Mouse (Mus musculus) lung, adult 18-20 months (tissue): ENCODE measurements around the gene Klhl20.
"Not testable (repeated sequence)": the region's sequence is repeated elsewhere in the genome, so short reads cannot be mapped to it uniquely, and the experiment has no call there.

Experiments
- DNase-seq, 2 experiments: peaks; one replicate each; pipeline ENCODE4 v3.0.0; 2022; ENCODE audit warnings: mixed read lengths in 2 of 2

Klhl20 gene

GRCm38 (mm10) chr1:161130726-161131664 lies at the start of gene Klhl20:
Gene Klhl20 (minus strand): TSS chr1:161131511.
- DNase-seq: peak; percentile 93 to 94

GRCm38 (mm10) chr1:161180674-161181073 lies 49.4 kb upstream of the Klhl20 start:
- peak; percentile 41 to 55 for DNase-seq

GRCm38 (mm10) chr1:161170651-161171050 lies 39.3 kb upstream of the Klhl20 start:
- peak; percentile 67 to 79 for DNase-seq

GRCm38 (mm10) chr1:161160266-161160665 lies 29.0 kb upstream of the Klhl20 start:
- no peak for DNase-seq

- DNase-seq: no peak
These were observed 27.9 kb upstream of the Klhl20 start, which contains the start of gene Tex50 for GRCm38 (mm10) chr1:161159214-161159613. Gene Tex50 (minus strand): TSS chr1:161159314.

GRCm38 (mm10) chr1:161156546-161156945 lies 25.2 kb upstream of the Klhl20 start:
- DNase-seq: no peak

- no peak for DNase-seq
These were observed 19.8 kb upstream of the Klhl20 start for GRCm38 (mm10) chr1:161151098-161151497.

GRCm38 (mm10) chr1:161147888-161148287 lies 16.6 kb upstream of the Klhl20 start:
- DNase-seq: no peak

- not testable (repeated sequence) for DNase-seq
These were observed 14.3 kb upstream of the Klhl20 start for GRCm38 (mm10) chr1:161145611-161146010.

- no peak for DNase-seq
These were observed 11.9 kb upstream of the Klhl20 start for GRCm38 (mm10) chr1:161143216-161143615.

- peak; percentile 7 to 47 for DNase-seq
These were observed 11.3 kb upstream of the Klhl20 start, which contains the start of gene Ankrd45 for GRCm38 (mm10) chr1:161142531-161143159. Gene Ankrd45 (plus strand): TSS chr1:161142691.

- peak in 1 of 2 experiments; percentile 14 for DNase-seq
These were observed 8.9 kb upstream of the Klhl20 start for GRCm38 (mm10) chr1:161140026-161140762.

GRCm38 (mm10) chr1:161139496-161139895 lies 8.2 kb upstream of the Klhl20 start:
- DNase-seq: no peak

GRCm38 (mm10) chr1:161126461-161126860 lies 4.8 kb downstream of the Klhl20 start:
- DNase-seq: no peak

- DNase-seq: no peak
These were observed 8.5 kb downstream of the Klhl20 start for GRCm38 (mm10) chr1:161122661-161123418.

- DNase-seq: no peak
These were observed 16.7 kb downstream of the Klhl20 start for GRCm38 (mm10) chr1:161114591-161114990.

GRCm38 (mm10) chr1:161109216-161109615 lies 22.1 kb downstream of the Klhl20 start:
- DNase-seq: no peak

- DNase-seq: no peak
These were observed 27.5 kb downstream of the Klhl20 start for GRCm38 (mm10) chr1:161103842-161104241.

GRCm38 (mm10) chr1:161099721-161100405 lies 31.4 kb downstream of the Klhl20 start:
- no peak for DNase-seq

GRCm38 (mm10) chr1:161077243-161077642 lies 54.1 kb downstream of the Klhl20 start:
- no peak for DNase-seq

- DNase-seq: no peak
These were observed 55.1 kb downstream of the Klhl20 start for GRCm38 (mm10) chr1:161076238-161076637.

GRCm38 (mm10) chr1:161071272-161071620 lies 60.1 kb downstream of the Klhl20 start:
- no peak for DNase-seq
